Mouse (Mus musculus) liver, adult 2 months (tissue): ENCODE results near the gene Dmtf1.

Experiments used
- CTCF ChIP-seq: fragments of 200-500 bp; IDR thresholded peaks from 2 replicates; pipeline ENCODE4 v1.5.1; 2011; ENCODE audit warnings: low read depth, low read length, control low read depth
- POLR2A ChIP-seq: fragments of 200-500 bp; IDR thresholded peaks from 2 replicates; pipeline ENCODE4 v1.6.1; 2011; ENCODE audit warnings: low read length, control low read depth; ENCODE audit not compliant: insufficient read depth; ENCODE audit errors: extremely low read depth

DNA sequence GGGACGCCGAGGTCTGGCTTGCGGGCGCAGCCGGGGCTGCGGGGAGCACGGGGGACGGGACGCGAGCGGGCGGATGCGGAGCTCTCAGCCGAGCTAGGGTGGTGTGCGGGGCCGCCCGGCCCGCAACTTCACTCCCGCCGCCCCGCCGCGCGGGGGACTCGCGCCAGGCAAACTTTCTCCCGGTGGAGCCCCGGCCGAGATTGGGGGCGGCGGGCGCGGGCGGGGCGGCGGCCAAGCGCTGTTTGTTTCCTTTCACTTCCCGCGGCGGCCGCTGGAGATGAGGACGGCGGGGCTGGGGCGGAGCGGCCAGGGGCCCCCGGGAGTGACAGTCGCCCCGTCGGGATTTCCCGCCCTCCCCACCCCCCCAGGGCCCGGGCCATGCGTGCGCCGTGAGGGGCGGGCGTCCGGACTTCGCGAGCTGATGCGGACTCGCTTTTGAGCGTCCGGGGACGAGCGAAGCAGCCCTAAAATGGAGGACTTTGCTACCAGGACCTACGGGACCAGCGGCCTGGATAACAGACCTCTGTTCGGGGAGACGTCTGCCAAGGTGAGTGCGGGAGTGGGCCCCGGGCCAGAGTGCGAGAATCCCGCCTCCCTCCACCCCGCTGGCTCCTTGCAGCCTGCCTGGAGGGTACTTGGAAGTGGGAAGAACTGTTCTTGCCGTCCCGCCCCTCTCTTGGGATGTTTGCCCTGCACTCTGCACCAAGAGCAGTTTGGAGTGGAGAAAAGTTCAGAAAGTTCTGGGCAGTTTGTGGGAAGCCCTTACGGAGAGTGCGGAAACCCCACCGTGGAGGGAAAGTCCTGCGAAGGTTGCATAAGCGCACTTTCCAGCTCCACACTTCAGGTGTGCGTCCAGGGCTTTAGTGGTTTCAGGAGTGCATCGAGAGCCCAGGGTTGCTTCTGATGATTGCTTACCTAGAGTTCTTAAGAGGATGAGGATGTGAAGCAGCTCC lies 60.5 kb downstream of the Dmtf1 start:
- no peak for TF ChIP-seq POLR2A
- TF ChIP-seq CTCF = no peak
